Mouse (Mus musculus): ENCODE results near the gene Taar7f. TPM values are rescaled to one million over a fixed set of nuclear protein-coding genes. Genes with fewer than 3 reads are reported as not detected.
"Not testable (repeated sequence)": the region's sequence is repeated elsewhere in the genome, so short reads cannot be mapped to it uniquely, and the experiment has no call there.

Gene Taar7f
- total RNA-seq (2021), result not detected
- long read RNA-seq, result 0 reads

DNA sequence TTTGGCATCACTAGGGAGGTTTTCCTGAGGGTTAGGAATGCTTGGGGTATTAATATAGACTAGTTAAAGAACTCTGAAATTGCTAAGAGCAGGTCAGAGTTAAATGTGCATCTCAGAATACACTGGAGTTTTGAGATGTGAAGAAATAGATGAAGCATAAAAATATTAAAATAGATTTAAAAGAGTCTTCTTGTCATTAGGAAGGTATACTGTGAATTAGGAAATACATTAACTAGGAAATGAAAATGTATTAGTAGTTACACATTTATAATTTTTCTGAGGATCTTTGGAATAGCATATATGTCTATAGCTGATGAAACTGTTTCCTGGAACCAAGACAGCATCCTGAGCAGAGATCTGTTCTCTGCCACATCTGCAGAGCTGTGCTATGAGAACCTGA lies at the start of gene Taar7f:
TSS of gene Taar7f (plus strand) at position 301 of the 400 bp plus-strand sequence.
- no peak for DNase-seq (ENCODE audit: low spot score in 2 of 2)

DNA sequence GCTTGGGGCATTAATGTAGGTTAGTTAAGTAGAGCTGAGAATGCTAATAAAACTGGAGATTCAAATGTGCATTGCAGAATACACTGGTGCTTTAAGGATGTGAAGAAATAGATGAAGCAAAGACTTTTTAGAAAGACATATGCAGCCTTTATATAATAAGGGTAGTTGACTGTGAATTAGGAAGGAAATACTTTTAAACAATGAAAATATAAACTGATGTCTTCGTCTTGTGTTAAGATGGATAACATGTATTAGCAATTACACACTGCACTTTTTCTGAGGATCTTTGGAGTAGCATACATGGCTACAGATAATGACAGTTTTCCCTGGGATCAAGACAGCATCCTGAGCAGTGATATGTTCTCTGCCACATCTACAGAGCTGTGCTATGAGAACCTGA lies 49.7 kb upstream of the Taar7f start, which contains the start of gene Taar7b:
TSS of gene Taar7b (plus strand) at position 301 of the 400 bp plus-strand sequence.
- no peak for DNase-seq (ENCODE audit: low spot score in 2 of 2)

DNA sequence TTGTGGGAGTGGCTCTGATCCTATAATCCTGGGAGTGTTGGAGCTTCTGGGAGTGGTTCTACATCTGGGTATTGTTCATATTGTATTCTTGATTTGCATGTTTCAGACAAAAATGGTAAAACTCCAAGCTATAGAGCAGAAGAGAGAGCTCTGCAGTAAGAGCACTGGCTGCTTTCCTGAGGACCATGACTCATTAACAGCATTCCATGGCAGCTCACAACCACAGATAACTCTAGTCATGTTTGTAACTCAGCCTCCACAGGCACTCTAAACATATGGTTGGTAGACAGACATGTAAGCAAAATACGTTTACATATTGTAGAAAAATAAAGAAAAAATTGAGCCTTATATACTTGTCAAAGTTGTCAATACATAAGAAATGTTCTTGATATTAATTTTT lies 42.9 kb upstream of the Taar7f start:
- no peak for DNase-seq (ENCODE audit: low spot score in 2 of 2)

DNA sequence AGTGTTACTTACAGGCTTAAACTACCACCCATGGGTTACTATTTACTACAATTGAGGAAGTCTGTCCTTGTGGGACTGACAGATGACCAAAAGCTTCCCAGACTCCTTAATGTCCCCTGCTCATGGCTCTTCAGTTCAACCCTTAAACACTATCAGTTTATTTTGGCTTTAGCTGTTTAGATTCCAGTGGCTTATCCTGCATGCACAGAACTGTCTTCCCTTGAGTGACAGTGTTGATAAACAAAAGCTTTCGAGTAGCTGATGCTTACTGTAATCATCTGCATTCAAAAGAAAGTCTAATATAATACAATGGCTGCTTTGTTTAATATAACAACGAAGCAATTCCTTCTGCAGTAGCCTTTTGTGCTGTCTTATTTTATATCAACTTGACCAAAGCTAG lies 42.3 kb upstream of the Taar7f start:
- no peak for DNase-seq (ENCODE audit: low spot score in 2 of 2)

DNA sequence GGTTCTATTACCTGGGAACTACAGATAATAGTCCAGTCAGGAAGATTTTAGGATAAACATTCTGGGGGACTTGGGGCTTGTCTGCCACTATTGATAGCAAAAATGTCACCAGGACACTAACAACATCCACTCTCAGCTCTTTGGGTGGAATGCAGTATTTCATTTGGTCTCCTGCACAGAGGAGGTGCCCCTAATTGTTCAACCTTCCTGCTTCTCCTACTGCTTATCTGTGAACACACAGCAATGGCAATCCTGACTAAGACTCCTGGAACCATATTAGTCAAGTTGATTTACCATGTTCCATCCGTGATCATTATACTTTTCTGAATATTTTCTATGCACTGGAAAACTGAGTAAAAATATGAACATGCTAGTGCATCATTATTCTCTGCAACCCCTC lies 41.2 kb upstream of the Taar7f start:
- DNase-seq (ENCODE audit: low spot score in 2 of 2), result no peak

DNA sequence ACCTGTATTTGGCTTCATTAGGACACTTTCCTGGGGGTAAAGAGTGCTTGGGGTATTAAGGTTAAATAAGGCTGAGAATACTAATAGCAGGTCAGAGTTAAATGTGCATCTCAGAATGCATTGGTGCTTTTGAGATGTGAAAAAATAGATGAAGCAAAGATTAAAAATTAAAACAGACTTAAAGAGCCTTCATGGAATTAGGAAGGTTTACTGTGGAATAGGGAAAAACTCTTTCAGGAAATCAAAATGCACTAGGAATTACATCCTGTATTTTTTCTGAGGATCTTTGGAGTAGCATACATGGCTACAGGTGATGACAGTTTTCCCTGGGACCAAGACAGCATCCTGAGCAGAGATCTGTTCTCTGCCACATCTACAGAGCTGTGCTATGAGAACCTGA lies 22.4 kb upstream of the Taar7f start, which contains the start of gene Taar7d:
TSS of gene Taar7d (plus strand) at position 301 of the 400 bp plus-strand sequence.
- no peak for DNase-seq (ENCODE audit: low spot score in 2 of 2)

DNA sequence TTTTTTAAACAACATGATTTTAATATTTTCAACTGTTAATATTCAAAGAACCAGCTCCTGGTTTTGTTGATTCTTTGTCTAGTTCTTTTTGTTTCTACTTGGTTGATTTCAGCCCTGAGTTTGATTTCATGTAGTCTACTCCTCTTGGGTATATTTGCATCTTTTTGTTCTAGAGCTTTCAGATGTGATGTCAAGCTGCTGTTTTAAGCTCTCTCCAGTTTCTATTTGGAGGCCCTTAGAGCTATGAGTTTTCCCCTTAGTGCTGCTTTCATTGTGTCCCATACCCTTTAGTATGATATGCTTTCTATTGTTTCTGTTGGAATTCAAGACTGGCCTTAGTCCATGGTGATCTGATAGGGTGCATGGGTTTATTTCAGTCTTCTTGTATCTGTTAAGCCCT lies 18.0 kb upstream of the Taar7f start:
- no peak for DNase-seq (ENCODE audit: low spot score in 2 of 2)

DNA sequence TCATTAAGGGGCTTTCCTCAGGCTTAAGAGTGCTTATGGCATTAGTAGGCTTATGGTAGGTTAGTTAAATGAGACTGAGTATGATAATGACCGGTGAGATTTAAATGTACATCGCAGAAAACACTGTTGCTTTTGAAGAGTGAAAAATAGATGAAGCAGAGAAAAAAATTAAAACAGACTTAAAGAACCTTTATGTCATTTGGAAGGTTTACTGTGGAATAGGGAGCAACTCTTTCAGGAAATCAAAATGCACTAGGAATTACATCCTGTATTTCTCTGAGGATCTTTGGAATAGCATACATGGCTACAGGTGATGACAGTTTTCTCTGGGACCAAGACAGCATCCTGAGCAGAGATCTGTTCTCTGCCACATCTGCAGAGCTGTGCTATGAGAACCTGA lies 12.0 kb upstream of the Taar7f start, which contains the start of gene Taar7e:
TSS of gene Taar7e (plus strand) at position 301 of the 400 bp plus-strand sequence.
- DNase-seq (ENCODE audit: low spot score in 2 of 2), result no peak

DNA sequence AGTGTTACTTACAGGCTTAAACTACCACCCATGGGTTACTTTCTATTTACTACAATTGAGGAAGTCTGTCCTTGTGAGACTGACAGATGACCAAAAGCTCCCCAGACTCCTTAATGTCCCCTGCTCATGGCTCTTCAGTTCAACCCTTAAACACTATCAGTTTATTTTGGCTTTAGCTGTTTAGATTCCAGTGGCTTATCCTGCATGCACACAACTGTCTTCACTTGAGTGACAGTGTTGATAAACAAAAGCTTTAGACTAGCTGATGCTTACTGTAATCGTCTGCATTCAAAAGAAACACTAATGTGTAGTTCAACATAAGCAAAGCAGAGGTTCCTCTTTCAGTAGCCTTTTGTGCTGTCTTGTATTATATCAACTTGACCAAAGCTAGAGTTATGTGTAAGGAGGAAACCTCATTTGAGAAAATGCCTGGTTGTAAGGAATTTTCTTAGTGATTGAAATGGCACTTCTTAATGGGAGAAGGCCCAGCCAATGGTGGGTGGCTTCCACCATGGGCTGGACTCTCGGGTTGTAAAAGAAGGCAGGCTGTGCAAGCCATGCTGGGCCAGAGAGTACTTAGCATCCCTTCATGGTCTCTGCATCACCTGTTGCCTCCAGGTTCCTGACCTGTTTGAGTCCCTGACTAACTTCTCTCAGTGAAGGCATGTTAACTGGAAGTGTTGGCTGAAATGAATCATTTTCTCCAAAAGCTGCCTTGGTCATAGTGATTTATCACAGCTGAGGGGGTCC lies 9.0 kb upstream of the Taar7f start:
- no peak for DNase-seq (ENCODE audit: low spot score in 2 of 2)

DNA sequence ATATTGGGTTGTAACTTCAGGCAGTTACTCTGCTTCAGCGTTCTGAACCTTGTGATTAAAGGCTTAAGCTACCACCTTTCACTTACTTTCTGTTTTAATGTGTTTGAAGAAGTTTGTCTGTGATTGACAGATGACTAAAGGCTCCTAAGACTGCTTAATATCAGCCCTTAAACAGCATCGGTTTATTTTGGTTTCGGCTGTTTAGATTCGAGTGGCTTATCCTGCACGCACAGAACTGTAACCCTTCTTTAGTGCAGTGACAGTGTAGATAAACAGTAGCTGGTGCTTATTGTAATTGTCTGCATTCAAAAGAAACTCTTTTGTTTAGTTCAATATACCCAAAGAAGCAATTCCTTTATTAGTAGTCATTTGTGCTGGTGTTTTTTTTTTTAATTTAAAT lies 2.7 kb downstream of the Taar7f start:
- DNase-seq (ENCODE audit: low spot score in 2 of 2), result no peak

DNA sequence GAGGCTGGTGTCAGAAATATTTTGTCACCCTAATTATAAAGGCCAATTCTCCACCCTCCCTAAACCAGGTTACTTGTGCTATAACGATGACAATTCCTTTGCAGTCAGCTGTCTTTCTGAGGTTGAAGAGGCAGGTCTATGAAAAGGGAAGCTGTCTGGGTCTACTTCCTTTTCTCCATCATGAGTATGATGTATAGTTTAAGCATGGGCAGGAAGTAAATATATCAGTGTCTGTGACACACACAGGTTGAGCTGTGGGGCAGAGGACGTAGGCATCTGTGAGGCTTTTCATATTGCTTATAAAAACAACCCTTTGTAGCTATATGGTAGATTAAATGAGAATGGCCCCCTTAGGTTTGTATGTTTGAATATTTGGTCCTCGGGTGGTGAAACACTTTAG lies 9.7 kb downstream of the Taar7f start:
- DNase-seq (ENCODE audit: low spot score in 2 of 2), result no peak

DNA sequence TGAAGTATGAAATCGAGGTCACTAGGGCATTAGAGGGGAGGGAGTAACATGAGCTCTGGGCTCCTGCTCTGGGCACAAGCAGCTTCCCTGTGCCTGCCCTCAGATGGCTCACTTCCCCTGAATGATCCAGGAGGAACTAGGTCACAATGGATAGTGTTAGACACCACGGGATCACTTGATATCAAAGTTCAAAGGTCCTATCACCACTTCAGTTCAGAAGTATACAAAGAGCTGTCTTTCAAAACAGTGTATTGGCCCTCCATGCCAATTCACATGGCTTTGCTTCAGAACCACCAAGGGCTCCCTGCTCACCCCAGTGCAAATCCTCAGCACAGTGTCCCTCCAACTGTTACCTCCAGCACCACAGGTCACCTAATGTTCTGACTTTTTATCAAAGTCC lies 25.4 kb downstream of the Taar7f start:
- not testable (repeated sequence) for DNase-seq (ENCODE audit: low spot score in 2 of 2)

DNA sequence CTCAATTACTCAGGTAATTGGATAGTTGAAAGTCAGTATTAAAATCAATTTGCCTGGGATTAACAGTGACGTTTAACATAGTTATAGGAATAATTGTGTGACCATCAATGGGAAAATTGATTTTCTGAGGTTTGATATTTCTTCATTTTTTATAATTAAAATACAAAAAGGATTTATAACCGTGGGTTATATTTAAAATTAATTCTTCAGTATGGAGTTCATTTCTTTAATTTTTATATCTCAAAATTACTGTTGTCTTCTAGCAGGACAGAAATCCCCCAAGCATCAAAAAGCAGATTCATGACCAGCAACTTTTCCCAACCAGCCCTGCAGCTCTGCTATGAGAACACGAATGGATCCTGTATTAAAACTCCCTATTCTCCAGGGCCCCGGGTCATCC lies 26.9 kb downstream of the Taar7f start, which contains the start of gene Taar8a:
TSS of gene Taar8a (plus strand) at position 301 of the 400 bp plus-strand sequence.
- DNase-seq (ENCODE audit: low spot score in 2 of 2), result not testable (repeated sequence)

DNA sequence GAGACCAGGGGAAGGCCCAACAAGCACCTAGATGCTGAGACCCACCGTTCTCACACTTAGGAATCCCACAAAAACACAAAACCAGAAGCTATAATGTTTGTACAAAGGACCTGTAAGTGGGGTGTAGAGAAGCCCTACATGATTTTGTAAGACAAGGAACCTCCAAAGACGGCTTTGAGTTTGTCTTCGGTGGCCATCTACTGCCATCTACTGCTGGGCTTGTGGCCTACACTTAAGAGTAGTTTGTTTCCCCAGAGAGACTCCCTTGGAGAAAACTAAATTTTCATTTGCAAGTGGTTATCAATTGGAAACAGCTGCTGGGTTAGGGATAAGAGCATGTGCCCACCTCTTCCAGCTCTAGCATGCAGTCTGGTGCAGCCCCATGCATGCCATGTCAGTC lies 30.9 kb downstream of the Taar7f start:
- peak in 1 of 2 experiments; percentile 45 for DNase-seq (ENCODE audit: low spot score in 2 of 2)

DNA sequence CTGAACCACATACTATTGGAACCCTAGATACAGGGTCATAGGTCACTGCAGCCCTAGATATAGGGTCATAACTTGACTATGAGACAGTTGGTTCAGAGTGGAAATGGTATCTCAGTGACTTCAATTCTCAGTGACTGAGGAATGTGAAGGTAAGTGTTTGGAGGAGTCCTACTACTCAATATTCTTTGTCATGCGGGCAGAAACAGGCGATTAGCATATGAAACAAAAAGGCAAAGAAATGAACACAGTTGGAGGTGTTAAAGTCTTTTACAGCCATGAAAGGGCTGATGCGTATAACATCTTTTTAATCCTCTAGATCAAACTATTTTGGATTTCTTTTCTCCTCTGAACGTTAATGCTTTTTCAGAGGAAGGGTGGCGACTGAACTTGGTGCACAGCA lies 36.6 kb downstream of the Taar7f start:
- DNase-seq (ENCODE audit: low spot score in 2 of 2), result no peak

DNA sequence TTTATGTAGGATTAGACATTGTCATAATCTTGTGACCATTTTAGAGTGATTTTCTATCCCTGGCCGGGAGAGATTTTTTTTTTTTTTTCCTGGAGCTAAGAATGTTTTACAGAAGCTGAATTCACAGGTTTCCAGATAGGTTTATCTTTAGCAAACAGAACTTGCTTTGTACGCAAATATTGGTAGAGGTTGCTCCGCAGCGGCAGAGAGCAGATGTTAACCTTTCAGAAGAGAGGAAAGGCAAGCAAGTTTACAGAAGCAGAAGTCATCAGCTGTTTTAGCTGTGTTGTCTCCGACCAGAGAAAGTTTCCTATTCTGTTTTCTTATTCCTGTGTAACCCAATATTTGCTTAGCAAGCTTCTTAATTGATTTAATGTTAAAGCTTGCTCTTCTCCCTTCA lies 37.2 kb downstream of the Taar7f start:
- DNase-seq (ENCODE audit: low spot score in 2 of 2), result no peak

DNA sequence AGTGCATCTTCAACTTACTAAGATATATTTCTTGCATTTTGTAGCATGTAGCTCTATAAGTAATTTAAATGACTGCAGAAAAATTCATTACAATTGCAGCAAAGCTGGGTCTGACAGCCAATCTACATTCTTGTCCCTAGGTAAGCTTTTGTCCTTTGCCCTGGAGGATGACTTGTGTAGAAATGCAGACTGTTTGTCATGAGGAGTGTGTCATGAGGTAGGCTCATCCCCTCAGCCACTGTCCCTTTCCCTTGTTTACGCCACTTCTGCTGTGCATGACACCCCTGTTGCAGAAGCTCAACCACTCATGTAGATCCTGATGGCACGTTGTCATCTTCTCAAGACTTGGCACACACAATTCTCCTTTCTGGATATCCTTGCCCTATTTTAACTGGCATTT lies 37.9 kb downstream of the Taar7f start:
- no peak for DNase-seq (ENCODE audit: low spot score in 2 of 2)

DNA sequence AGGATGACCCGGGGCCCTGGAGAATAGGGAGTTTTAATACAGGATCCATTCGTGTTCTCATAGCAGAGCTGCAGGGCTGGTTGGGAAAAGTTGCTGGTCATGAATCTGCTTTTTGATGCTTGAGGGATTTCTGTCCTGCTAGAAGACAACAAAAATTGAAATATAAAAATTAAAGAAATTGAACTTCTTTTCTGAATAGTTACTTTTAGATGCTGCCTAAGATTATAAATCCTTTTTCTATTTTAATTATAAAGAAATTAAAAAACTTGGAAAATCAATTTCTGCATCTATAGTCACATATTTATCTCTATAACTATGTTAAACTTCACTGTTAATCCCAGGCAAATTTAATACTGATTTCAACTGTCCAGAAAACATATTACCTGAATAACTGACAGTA lies 42.9 kb downstream of the Taar7f start, which contains the start of gene Taar8b:
TSS of gene Taar8b (minus strand) at position 101 of the 400 bp plus-strand sequence.
- no peak for DNase-seq (ENCODE audit: low spot score in 2 of 2)

DNA sequence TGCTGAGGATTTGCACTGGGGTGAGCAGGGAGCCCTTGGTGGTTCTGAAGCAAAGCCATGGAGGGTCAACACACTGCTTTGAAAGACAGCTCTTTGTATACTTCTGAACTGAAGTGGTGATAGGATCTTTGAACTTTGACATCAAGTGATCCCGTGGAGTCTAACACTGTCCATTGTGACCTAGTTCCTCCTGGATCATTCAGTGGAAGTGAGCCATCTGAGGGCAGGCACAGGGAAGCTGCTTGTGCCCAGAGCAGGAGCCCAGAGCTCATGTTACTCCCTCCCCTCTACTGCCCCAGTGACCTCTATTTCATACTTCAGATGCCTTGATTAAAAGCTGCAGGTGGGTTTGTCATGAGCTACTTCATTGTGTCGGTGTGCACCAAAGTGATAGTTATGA lies 47.7 kb downstream of the Taar7f start:
- DNase-seq (ENCODE audit: low spot score in 2 of 2), result not testable (repeated sequence)
